Mouse (Mus musculus): ENCODE results near the gene Rhog.
A peak's percentile ranks its signal among the peaks of the same experiment; 100 is the strongest.
"Not testable (repeated sequence)": the region's sequence is repeated elsewhere in the genome, so short reads cannot be mapped to it uniquely, and the experiment has no call there.

The Rhog gene

GRCm38 (mm10) chr7:102255954-102256353 is at the start of gene Rhog:
Rhog (minus strand) TSS chr7:102256054.
- DNase-seq (ENCODE audit: low read depth, low spot score): no peak

GRCm38 (mm10) chr7:102305596-102305995 is 49.7 kb upstream of the Rhog start:
- DNase-seq (ENCODE audit: low read depth, low spot score): no peak

GRCm38 (mm10) chr7:102302471-102302870 is 46.6 kb upstream of the Rhog start:
- DNase-seq (ENCODE audit: low read depth, low spot score): no peak

- DNase-seq (ENCODE audit: low read depth, low spot score): no peak
These were observed 44.9 kb upstream of the Rhog start for GRCm38 (mm10) chr7:102300761-102301160.

- DNase-seq (ENCODE audit: low read depth, low spot score): no peak
These were observed 37.4 kb upstream of the Rhog start for GRCm38 (mm10) chr7:102293234-102293633.

- no peak for DNase-seq (ENCODE audit: low read depth, low spot score)
These were observed 36.4 kb upstream of the Rhog start for GRCm38 (mm10) chr7:102292228-102292627.

- DNase-seq (ENCODE audit: low read depth, low spot score): no peak
These were observed 33.6 kb upstream of the Rhog start for GRCm38 (mm10) chr7:102289466-102289865.

GRCm38 (mm10) chr7:102282261-102282660 is 26.4 kb upstream of the Rhog start:
- DNase-seq (ENCODE audit: low read depth, low spot score): no peak

GRCm38 (mm10) chr7:102281403-102281802 is 25.5 kb upstream of the Rhog start:
- no peak for DNase-seq (ENCODE audit: low read depth, low spot score)

GRCm38 (mm10) chr7:102272422-102272948 is 16.6 kb upstream of the Rhog start:
- no peak for DNase-seq (ENCODE audit: low read depth, low spot score)

- no peak for DNase-seq (ENCODE audit: low read depth, low spot score)
These were observed 12.5 kb upstream of the Rhog start for GRCm38 (mm10) chr7:102268395-102268748.

- DNase-seq (ENCODE audit: low read depth, low spot score): no peak
These were observed 11.9 kb upstream of the Rhog start, which contains the start of gene Stim1 for GRCm38 (mm10) chr7:102267601-102268394. Stim1 (plus strand) TSS chr7:102267806.

- peak; percentile 87 for DNase-seq (ENCODE audit: low read depth, low spot score)
These were observed 11.3 kb upstream of the Rhog start for GRCm38 (mm10) chr7:102267113-102267579.

GRCm38 (mm10) chr7:102266401-102267042 is 10.7 kb upstream of the Rhog start:
- no peak for DNase-seq (ENCODE audit: low read depth, low spot score)

- DNase-seq (ENCODE audit: low read depth, low spot score): not testable (repeated sequence)
These were observed 10.2 kb upstream of the Rhog start for GRCm38 (mm10) chr7:102266021-102266400.

GRCm38 (mm10) chr7:102263020-102263419 is 7.2 kb upstream of the Rhog start:
- no peak for DNase-seq (ENCODE audit: low read depth, low spot score)

- DNase-seq (ENCODE audit: low read depth, low spot score): no peak
These were observed 4.7 kb upstream of the Rhog start for GRCm38 (mm10) chr7:102260518-102260917.

GRCm38 (mm10) chr7:102259716-102260479 is 4.0 kb upstream of the Rhog start:
- DNase-seq (ENCODE audit: low read depth, low spot score): no peak

- DNase-seq (ENCODE audit: low read depth, low spot score): no peak
These were observed 2.9 kb upstream of the Rhog start for GRCm38 (mm10) chr7:102258753-102259152.

GRCm38 (mm10) chr7:102258189-102258588 is 2.3 kb upstream of the Rhog start:
- peak; percentile 85 for DNase-seq (ENCODE audit: low read depth, low spot score)

GRCm38 (mm10) chr7:102256636-102257035 is 782 bp upstream of the Rhog start:
- DNase-seq (ENCODE audit: low read depth, low spot score): no peak

- no peak for DNase-seq (ENCODE audit: low read depth, low spot score)
These were observed 2.2 kb downstream of the Rhog start for GRCm38 (mm10) chr7:102253631-102254030.
